Mouse (Mus musculus) cerebellum, postnatal 25 days (tissue): ENCODE measurements at regions not wholly inside any gene's neighbourhood (a gene's known extent, or its start where the extent isn't known, plus 50 kb on each side); places are given as distances from the start of the nearest gene placed in this dataset.

Experiments used
- DNase-seq, 2 experiments: peaks; one replicate each; pipeline ENCODE4 v3.0.0; 2021; ENCODE audit warnings: mixed read lengths in 2 of 2

DNA sequence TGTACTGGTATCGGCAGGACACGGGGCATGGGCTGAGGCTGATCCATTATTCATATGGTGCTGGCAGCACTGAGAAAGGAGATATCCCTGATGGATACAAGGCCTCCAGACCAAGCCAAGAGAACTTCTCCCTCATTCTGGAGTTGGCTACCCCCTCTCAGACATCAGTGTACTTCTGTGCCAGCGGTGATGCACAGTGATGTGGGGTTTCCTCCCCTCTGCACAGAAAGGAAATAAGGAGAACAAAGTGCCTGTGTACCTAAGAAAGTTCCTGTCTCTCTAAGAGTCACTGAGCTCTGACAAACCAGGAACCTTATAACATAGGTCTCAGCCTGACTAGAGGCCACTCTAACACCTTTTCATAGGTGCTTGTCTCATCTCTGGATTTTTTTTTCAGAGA, 86.3 kb upstream of the 2210010C04Rik start:
- no peak for DNase-seq

DNA sequence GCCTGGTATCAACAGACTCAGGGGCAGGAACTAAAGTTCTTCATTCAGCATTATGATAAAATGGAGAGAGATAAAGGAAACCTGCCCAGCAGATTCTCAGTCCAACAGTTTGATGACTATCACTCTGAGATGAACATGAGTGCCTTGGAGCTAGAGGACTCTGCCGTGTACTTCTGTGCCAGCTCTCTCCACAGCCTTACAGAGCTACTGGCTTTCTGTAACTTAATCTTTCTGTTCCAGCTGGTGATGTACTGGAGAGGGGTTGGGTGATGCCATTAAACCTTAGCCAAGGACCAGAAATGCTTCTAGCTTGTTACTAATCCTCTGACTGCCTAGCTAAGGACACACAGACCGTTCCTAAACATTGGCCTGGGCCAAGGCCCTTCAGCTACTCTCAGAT, 83.9 kb upstream of the 2210010C04Rik start:
- no peak for DNase-seq

DNA sequence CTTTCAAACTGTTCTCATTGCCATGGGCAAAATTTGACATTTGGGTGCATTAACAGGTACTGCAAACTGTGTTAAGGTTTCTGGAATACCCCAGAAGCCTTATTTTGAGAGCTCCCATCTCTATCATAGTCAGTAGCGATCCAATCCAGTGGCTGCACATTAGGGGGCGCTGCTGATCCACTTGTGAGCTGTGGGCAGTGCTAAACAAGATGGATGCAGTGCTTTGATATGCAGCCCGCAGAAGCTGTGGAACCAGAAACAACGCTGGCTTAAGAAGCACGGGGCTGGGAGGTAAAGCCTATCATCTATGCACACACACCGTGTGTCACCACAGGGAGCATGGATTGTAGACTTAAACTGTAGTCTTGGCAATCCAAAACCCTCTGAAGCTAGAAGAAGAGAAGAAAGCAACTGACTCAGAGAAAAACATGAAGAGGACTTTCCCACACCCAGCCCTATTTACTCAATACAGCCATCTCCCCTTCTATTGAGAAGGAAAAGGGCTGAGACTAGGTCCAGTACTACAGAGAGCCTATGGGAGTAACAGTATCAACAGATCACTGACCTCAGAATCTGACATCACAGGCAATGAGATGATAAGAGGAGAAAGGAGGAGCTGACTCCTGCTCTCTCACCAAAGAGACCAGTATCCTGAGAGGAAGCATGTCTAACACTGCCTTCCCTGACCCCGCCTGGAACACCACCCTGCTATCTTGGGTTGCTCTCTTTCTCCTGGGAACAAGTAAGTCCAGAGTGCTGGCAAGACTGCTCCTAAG, 83.1 kb upstream of the 2210010C04Rik start:
- DNase-seq: peak; percentile 37 to 62

DNA sequence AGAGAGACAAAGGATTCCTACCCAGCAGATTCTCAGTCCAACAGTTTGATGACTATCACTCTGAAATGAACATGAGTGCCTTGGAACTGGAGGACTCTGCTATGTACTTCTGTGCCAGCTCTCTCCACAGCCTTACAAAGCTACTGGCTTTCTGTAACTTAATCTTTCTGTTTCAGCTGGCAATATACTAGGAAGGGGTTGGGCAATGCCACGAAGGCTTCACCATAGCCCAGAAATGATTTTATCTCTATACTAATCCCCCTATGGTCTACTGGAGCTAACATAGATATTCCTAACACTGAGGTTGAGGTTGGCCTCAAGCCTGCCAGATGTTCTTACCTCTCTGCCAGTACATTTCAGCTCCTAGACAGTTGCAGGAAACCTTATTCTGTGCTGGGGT, 78.6 kb upstream of the 2210010C04Rik start:
- no peak for DNase-seq

DNA sequence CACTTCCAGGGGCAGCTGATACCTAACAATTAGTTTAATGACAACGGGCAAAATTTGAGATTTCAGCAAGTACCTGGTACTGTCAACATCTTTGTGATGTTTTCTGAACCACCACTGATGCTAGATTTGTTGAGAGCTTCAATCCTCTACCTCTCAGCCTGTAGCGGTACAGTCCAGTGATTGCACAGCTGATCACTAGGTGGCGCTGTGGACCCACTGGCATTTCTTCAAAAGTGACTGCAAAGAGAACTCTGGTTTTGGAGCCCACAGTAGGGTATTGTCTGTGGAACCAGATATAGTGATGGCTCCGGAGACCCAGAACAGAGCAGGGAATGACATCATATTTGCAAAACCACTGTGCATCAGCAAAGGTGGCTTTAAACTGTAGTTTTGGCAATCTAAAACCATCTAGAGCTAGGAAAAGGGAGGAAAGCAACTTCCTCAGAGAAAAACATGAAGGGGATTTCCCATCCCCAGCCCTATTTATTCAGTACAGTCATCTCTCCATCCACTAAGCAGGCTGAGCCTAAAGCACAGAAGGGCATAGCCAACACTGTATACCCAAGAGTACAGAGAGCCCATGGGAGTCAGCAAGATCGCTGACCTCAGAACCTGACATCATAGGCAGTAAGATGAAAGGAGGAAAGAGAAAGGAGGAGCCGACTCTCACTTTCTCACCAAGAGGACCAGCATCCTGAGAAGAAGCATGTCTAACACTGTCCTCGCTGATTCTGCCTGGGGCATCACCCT, 77.7 kb upstream of the 2210010C04Rik start:
- peak; percentile 12 to 42 for DNase-seq

DNA sequence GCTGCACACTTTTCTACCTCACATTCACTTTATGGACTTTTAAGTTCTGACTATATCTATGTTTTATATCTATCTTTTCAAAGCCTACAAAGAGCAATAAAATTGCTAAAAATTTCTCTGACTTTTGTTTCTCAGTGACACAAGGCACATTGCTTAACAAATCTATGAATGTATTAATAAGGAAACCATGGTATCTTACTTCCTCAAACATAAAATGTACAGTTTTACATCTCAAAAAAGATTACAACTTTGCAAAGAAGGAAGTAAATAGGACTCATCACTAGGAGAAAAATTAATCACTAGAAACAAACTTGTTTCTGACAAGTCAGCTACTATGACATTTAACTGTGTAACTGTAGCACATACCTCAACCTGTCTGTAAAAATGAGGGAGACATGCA, 76.5 kb upstream of the 2210010C04Rik start:
- DNase-seq: no peak

DNA sequence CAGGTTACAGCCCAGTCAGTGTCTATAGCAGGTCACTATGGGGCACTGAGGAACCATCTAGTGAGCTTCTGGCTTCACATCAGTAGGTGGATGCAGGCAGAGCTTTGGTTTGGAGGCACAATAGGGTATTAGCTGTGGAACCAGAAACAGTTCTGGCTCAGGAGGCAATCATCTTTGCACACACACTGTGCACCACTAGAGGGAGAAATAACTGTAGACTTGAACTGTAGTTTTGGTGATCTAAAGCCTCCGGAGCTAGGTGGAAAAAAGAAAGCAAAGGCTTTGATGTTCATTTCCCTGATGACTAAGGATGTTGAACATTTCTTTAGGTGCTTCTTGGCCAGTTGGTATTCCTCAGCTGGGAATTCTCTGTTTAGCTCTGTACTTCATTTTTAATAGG, 73.6 kb upstream of the 2210010C04Rik start:
- DNase-seq: no peak

DNA sequence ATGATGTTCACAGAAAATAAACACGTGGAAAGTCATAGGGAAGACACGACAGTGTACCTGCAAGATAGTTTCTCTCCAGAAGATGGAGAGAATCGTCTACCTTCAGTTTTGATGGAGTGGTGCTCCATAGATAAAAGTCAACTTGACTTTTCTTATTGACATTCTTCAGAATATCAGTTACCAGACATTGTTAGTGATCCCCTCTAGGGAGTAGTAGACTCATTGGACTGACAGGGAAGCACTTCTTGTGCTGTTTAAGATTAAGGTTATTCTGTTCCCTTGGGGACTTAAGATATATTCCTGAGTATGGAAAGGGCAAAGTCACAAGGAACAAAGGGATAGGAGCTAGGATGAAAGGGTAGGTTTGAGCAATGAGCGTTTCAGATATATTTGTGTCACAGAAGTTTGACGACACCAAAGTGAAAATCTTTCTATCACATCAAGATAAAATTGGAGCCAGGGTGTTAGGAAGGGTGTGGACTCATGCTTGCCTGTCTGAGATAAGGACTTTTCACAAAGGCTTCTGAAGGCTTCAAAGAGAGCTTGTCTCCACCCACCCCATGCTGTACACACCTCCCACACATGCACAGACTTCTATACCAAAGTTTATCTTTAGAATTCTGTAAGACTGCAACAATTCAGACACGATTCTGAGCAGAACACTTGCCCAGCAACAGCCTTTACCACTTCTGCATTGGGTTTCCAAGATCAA, 68.5 kb upstream of the 2210010C04Rik start:
- DNase-seq: no peak

DNA sequence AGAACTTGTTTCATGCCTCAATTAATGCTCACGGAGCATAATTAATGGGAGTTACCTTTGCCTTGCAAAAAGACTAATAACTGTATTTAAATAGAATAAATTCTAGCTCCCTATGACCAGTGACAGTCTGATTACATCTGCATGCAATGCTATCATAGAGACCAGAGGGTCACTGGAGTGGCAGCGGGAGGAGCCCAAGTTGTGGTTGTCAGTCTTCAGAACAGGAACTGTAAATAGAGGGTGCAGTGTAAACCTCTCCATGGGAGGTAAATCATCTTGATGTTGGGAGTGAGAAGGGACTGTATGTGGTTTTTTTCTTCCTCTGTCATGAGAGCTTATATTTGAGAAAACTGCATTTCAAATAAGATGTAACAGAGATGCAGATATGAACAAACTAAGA, 66.7 kb upstream of the 2210010C04Rik start:
- no peak for DNase-seq

DNA sequence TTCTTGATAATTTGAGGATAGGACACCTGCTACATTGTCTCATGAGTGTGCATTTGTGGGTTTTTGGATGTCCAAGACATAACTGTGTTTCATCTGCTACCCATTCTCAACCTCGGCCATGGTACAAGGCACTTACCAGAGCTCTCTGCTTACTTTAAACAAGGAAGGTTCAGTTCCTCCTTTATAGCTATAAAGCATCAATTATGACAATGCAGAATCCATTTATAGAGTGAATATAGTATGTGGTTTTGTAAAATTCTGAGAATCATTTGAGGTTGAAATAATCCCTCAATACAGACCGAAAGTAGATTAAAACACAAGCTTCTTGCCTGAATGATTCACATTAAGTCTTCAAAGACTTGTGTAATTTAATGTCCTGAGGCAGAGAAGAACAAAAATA, 64.9 kb upstream of the 2210010C04Rik start:
- no peak for DNase-seq

DNA sequence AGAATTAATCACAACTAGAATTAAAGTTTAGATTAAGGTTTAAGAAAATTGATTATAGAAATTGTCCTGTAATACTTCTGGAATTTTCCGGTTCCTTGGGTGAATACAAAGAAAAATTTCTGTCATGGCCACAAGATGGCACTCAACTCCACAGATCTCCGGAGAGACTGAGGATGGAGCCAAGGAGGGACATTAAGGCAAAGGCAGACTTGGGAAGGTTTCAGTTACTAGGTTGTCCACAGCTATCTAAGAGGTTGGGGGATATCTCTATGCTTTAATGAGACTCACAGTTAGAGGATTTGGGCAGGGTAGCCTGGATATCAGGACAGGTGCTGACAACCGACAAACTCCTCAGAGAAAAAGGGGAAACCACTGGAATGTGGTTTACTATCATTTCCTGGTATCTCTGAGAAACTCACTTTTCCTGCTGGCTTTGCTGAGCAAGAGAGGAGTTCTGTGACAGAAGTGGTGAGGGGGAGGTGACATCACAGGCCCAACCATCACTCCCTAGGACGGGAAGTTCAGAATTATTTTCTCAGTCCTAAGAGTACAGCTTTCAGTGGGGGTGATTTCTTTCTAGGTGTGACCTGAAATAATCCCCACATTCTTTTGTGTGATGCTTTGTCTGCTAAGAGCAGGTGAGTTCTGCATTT, 56.0 kb upstream of the 2210010C04Rik start:
- DNase-seq: peak in 1 of 2 experiments; percentile 8
